Mouse (Mus musculus) thymus, postnatal 4 days (tissue): Measurements from ENCODE around the gene Klra10.
"Not testable (repeated sequence)": the region's sequence is repeated elsewhere in the genome, so short reads cannot be mapped to it uniquely, and the experiment has no call there.

ENCODE experiments used
- DNase-seq: peaks from one replicate; pipeline ENCODE4 v3.0.0; 2021

The Klra10 gene

DNA sequence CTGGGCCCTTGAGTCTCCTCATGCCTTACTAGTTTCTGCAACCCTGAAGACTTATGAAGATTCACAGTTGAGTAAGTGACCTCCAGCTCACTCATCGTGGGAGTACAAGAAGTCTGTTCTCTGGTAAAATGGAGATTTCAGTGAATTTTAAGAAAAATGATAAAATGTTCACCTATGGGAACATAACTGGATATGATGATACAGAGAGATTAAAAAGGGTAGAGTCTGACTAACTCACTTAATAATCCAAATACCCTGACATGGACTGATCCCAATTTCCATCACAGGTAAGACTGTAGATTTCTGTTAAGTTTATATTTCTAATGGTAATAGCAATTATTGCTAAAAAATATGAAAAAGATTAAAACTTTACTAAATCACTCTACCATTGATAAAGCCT lies at the start of gene Klra10:
Klra10 (minus strand) TSS at position 101 of the 400 bp plus-strand sequence.
- not testable (repeated sequence) for DNase-seq

DNA sequence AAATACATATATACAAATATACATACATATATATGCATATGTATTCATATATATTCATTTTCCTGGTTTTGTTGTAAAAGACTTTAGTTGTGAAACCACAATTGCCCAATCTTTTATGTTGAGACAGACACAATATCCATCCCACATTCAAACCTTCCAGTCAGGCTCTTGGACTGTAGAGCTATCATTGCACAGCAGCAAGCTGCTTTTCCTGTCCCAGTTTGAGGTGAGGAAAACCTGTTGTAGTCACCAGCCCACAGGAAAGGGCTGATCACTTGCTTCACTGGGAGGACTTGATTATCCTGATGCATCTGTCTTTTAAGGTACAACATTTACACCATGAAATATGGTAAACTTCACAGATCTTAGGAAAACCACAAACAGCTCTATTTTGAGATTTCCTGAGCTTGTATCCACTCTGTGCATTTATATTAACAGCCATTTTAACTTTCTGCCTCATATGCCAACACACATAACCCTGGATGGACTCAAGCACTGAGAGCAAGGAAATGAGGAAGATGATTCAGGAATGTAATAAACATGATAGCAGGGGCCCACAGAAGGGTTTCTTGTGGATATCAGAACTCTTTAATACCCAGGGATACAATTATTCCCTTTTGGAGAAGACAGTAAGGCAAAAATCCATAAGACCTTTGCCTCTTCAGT lies 6.4 kb upstream of the Klra10 start:
- DNase-seq = no peak

DNA sequence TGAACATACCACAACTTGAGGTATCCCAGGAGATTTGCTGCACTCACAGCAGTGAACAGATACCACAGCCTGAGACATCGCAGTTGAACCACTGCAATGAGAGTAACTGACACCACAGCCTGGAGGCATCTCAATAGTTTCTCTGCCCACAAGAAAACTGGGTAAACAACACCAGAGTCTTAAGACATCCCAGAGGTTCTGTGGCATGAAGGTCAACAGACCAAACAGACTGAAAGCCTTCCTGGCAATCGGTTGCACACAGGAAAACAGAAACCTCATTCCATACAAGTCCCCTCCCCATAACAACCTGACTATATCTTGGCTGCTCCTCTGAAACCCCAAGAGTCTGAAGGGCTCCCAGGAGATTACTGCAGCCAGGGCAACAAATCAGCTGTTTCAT lies 26.4 kb downstream of the Klra10 start:
- no peak for DNase-seq

DNA sequence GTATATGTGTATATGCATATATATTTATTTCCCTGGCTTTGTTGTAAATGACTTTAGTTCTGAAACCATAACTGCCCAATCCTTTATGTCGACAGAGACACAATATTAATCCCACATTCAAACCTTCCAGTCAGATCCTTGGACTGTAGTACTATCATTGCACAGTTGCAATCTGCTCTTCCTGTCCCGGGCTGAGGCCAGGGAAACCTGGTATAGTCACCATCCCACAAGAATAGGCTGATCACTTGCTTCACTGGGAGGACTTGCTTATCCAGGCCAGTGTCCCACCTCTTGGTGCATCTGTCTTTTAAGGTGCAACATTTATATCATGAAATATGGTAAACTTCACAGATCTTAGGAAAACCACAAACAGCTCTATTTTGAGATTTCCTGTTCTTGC lies 44.2 kb downstream of the Klra10 start:
- no peak for DNase-seq

DNA sequence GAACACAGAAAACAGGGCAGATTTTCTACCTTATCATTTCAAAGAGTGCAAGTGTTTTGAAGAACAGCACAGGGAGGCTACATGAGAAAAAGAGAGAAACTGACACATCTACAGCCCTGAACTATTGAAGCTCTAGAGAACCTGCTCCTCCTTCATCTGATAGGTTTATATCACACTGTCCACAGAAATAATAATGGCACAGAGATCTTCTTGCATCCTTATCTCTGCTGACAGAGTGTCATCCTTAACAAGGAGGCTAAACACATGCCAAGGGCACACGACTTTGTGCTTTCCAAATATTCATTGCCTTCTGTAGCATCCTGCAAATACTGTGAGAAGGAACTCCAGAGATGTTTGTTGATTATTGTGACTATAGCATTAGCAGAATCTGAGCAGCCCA lies 45.1 kb downstream of the Klra10 start:
- no peak for DNase-seq

DNA sequence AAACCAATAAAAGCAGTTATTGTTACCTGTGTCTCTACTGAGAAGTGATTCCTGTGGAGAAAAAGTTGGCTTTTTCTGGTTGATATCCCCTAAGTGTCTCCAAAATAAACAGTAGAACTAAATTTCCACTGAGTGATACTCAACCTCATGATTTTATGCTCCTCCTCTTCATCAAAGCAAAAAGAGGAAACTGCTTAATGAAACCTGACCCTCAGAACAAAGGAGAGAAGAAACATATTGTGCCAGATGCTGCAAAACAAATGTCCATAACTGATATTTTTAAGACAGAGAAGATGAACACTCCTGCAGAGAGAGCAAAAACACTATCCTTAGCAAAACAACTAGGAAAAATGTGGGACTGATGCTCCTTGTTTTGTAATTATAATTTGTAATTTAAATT lies 48.5 kb downstream of the Klra10 start, which contains the start of gene Klra7:
Klra7 (minus strand) TSS at position 101 of the 400 bp plus-strand sequence.
- no peak for DNase-seq
